Mouse (Mus musculus) cerebellum, adult 11-12 months (tissue): Measurements from ENCODE around the gene Rcn1.
A peak's percentile ranks its signal among the peaks of the same experiment; 100 is the strongest.

Experiments
- DNase-seq: peaks from one replicate; pipeline ENCODE4 v3.0.0; 2022

Rcn1 gene

GRCm38 (mm10) chr2:105399085-105399891 lies at the start of gene Rcn1:
Rcn1 (minus strand) TSS chr2:105399319.
- DNase-seq: peak; percentile 13

DNA sequence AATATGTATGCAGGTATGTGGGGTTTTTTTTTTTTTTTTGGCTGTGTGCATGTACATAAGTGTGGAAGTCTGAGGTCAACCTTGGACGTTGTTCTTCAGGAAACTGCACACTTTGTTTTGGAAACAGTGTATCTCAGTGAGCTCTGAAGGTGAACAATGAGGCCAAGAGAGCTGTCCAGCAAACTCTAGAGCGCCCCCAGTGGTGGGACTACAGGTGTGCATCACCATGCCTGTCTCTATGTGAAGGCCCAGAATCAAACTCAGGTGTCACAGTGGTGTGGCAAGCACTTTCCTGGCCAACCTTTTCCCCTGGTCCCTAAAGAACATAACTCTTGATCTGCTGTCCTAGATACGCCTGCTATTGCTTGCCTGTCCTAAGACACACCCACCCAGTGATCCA lies 45.0 kb upstream of the Rcn1 start:
- DNase-seq: no peak

GRCm38 (mm10) chr2:105439022-105439421 lies 39.9 kb upstream of the Rcn1 start:
- no peak for DNase-seq

DNA sequence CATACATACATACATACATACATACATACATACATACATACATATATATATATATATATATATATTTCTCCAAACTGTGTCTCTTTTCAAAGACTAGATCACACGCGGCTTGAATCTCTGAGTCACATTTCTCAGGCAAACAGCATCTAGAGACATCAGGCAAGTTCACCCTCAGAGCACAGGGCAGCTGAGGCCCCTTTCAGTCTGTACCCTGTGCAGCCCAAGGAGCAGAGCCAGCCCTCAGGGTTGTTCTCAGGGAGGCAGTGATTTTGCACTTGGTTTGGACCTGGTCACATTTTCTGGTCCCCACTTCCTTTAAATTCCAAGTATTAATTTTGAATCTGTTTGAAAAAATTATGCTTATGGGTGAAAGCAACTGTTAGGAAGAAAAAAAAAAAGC lies 39.4 kb upstream of the Rcn1 start:
- no peak for DNase-seq

DNA sequence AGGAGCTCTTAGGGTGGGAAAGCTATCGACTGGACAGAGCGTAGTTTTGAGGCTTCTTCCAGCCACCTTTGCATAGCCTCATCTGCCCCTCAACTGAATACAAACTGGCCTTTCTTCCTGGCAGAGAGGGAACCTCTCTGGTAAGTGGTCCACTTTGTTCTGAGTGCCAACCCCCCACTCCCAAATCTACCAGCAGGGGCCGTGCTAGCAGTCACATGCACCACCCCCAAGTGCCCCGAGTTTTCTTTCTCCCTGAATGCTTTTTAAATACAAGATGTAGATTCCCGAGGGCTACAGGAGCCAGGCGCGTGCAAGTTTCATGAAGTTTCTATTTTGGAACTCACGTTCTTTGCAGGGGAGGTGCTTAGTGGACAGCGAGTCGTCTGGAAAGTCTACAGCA lies 33.8 kb upstream of the Rcn1 start:
- DNase-seq: no peak

DNA sequence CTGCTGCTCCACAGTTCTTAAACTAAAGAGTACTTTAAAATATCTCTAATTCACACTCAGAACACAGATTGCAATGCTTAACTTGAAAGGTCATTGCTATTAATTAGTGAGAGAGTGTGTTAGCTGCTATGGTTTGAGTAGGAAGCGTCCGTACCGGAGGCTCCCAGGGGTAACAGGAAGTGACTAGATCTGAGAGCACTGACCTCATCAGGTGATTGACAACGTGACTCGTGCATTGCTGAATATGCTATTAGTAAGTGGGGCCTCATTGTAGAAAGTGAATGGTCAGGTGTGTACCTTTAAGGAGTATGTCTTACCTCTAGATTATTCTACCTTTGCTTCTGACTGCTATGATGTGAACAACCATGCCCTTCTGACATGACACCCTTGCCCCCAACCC lies 31.3 kb upstream of the Rcn1 start:
- DNase-seq: no peak

DNA sequence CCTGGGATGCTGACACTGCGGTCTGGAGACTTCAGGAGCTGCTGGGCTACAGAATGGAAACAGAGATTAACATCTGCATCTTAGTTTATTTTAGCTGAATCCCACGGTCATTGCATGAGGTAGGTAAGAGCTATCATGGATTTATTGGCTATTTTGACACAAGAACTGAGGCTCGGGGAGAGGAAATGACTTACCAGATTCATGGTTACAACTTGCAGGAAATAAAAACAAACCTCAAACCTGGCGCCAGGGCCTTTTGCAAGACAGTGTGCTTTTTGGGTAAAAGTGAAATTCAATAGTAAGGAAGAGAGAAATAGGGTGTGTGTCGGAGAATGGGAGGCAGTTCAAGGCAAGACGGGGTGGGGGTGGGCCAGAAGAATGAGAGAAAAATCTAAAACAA lies 30.8 kb upstream of the Rcn1 start:
- no peak for DNase-seq

DNA sequence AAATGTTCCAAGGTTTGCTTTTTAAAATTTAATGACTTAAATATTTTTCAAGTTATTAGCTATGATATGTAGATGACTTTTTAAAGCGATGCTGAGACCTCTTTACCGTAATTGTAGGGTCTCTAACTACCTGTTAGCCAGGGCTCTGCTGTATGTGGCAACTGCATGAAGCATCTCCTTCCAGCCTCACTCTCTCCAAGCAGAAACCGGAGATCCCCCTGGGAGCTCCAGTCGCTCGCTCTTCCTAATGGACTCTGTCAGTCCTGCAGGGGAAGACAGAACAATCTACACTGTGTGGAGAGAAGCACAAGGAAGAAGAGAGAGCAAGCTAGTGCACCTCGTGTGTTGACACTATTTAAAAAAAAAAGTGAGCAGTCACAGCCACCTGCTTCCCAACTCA lies 29.3 kb upstream of the Rcn1 start:
- no peak for DNase-seq

DNA sequence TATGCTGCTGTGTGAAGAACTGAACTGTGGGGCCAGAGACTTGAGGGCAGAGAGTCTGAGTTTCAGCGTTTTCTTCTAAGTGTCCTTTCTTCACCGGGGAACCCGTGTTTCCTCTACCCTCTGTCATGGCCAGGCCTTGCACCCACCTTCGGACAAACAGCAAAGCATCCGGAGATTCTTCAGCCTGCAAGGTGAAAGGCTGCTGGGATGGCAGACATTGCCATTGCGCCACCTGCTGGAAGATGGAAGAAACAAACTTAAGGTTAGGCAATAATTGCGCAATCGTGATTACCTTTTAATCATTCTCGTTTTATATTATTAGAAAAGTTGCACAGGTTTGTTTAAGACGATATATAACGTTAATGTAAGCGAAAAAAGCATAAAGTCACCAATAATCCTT lies 28.9 kb upstream of the Rcn1 start:
- peak; percentile 23 for DNase-seq

- DNase-seq: no peak
These were observed 28.3 kb upstream of the Rcn1 start for GRCm38 (mm10) chr2:105427447-105427846.

GRCm38 (mm10) chr2:105418629-105419227 lies 19.6 kb upstream of the Rcn1 start:
- no peak for DNase-seq

GRCm38 (mm10) chr2:105417663-105418062 lies 18.5 kb upstream of the Rcn1 start:
- no peak for DNase-seq

DNA sequence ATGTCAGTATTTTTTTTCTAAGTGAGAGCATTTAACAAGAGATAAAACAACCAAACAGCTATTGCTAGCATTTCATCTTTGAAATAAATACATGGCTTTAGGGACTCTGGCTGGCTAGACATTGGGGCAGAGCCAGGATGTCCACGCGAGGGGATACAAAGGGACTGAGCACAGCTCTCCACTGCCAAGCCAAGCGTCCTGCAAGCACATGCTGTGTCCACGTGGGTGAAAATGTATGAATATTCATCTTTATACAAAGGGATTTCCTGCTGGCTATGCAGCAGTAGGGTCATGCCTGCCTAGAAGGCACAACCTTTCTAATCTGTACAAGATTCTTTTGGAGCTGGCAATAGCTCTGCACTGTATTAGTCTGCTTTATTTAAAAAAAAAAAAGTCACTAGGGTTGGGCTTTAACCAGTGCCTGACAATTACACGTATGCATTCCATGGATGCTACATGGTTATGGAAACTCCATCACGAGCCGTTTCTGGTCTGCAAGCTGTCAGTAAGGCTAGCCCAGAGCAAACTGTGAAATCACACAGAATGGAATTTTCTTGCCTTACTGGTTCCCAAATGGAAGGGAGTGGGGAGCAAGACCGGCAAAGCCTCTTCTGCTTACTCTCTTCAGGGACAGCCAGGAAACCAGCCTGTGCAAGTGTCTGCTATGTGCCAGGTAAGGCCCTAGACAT lies 17.7 kb upstream of the Rcn1 start:
- no peak for DNase-seq

- DNase-seq: no peak
These were observed 17.0 kb upstream of the Rcn1 start for GRCm38 (mm10) chr2:105416046-105416659.

DNA sequence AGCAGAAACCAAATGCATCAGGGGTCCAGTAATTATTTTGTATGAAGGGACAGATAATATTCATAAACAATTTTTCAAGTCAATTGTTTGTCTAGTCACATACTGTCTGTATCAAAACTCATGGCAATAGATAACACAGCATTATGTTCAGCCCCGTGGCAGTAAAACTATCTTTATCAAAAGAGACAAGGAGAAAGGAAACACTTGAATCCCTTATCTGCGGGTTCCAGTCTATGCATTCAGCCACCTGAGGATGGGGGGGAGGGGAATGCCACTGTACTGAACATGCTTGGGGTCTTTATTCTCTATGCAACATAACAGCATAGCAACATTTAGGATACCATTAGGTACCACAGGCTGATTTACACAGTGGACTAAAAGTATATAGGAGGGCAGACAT lies 15.2 kb upstream of the Rcn1 start:
- DNase-seq: no peak

DNA sequence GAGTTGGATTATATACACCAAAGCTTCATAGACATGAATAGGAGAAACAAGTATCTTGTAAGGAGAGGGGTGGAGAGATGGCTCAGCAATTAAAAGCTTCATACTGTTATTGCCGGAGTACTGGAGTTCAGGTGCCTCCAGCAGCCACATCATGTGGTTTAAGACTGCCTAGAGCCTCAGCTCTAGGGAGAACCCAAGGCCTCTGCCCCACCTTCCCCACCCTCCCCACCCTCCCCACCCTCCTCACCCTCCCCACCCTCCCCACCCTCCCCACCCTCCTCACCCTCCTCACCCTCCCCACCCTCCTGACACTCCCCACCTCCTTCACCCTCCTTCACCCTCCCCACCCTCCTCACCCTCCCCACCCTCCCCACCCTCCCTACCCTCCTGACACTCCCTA lies 10.1 kb upstream of the Rcn1 start:
- no peak for DNase-seq

- no peak for DNase-seq
These were observed 9.4 kb upstream of the Rcn1 start for GRCm38 (mm10) chr2:105408511-105408910.

- no peak for DNase-seq
These were observed 3.1 kb upstream of the Rcn1 start for GRCm38 (mm10) chr2:105402180-105402579.

DNA sequence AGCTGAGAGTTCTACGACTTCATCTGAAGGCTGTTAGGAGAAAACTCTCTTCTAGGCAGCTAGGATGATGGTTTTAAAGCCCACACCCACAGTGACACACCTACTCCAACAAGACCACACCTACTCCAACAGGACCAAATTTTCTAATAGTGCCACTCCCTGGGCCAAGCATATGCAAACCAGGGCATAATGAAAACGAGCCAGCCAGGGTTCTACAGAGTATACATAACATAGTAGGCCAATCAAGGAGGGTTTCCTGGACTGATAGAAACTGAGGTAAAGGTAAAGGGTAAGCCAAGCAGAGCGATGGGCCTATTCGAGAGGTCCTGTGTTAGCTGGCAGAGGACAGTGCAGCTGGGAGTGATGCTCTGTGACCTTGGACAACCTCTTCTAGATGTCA lies 1.4 kb upstream of the Rcn1 start:
- no peak for DNase-seq

- DNase-seq: no peak
These were observed 459 bp downstream of the Rcn1 start for GRCm38 (mm10) chr2:105398636-105399084.

- no peak for DNase-seq
These were observed 1.5 kb downstream of the Rcn1 start for GRCm38 (mm10) chr2:105397446-105398211.

DNA sequence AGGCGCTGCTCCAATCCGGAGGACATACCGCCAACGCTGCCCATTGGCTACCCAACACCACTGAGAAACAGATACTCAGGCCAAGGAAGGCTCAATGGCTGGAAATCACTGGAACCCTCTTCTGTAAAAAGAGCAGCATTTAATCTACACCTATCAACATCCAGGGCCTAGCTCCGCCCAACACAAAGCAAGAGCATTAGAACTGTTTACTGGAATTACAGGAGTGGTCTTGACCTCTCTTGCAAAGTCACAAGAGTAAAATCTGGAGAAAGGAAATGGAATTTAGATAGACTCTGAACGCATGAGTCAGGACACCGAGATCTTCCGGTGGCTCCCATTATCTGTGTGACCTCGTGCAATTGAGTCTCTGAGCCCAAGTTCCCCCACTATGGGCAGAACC lies 3.1 kb downstream of the Rcn1 start:
- DNase-seq: no peak

DNA sequence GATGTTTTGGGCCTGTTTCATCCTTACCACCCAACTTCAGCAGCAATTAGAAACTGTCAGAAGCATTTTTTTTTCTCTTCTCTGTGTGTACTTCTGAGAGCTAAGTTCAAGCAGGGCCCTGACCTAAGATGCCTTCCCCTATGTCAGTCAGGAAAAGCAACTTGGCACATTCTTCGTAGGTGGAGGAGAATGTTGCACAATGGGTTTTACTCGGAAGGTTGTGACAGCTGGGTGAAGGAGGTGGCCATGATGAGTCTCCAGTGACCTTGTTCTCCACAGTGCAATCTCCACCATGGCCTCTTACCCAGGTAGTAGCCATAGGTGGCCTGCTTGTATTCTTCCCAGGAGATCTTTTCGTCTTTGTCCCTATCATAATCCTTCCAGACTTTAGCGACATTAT lies 4.7 kb downstream of the Rcn1 start:
- no peak for DNase-seq
